Mouse (Mus musculus): ENCODE results near the gene Gpr156. TPM values are rescaled to one million over a fixed set of nuclear protein-coding genes. Genes with fewer than 3 reads are reported as not detected.

Gene Gpr156
- total RNA-seq, 1 experiment = 0.22 TPM

GRCm38 (mm10) chr16:37999762-38000161 is 83.5 kb downstream of the Gpr156 start:
- Histone ChIP-seq H3K27ac (ENCODE audit: insufficient read depth, low read depth, low read length, poor library complexity, severe bottlenecking) (no peak overlapping the region), H3K9me3 (ENCODE audit: control insufficient read depth, insufficient read depth, low read depth, low read length) (no peaks in the 10 kb centered on the region), H3K4me1 (ENCODE audit: control insufficient read depth in 2 of 2, insufficient read depth in 2 of 2, low read length in 2 of 2, poor library complexity in 1 of 2) (peaks cover 6 to 11% of the 10 kb centered on the region in 2 experiments; a peak in 2 of 4 replicates), H3K36me3 (ENCODE audit: control insufficient read depth, insufficient read depth, low read length, poor library complexity, severe bottlenecking) (no peaks in the 10 kb centered on the region), H3K9ac (ENCODE audit: insufficient read depth, low read depth, low read length, poor library complexity, severe bottlenecking) (no peak overlapping the region), H3K4me3 (ENCODE audit: insufficient read depth in 1 of 2, low read depth in 1 of 2, low read length in 2 of 2, poor library complexity in 1 of 2, severe bottlenecking in 1 of 2) (no peak overlapping the region)
- no peak for TF ChIP-seq ZNF384 (IDR thresholded peaks at IDR 0.05; ENCODE audit: low read depth, low read length)
- no peak for TF ChIP-seq MAFK (IDR thresholded peaks at IDR 0.05; ENCODE audit: insufficient read depth, low read depth, low read length)
- TF ChIP-seq ZC3H11A (IDR thresholded peaks at IDR 0.05; ENCODE audit: borderline replicate concordance, low read depth, low read length) = no peak
- no peak for TF ChIP-seq HCFC1 (IDR thresholded peaks at IDR 0.05; ENCODE audit: borderline replicate concordance, insufficient read depth, low read length)
- in situ Hi-C loops (cut with MboI; ENCODE audit: low sequenced_read_pairs in 2 of 2, unreplicated experiment in 2 of 2) = no loop called here
- DNase-seq (ENCODE audit: low read depth, low spot score) = no peak

GRCm38 (mm10) chr16:38000178-38000577 is 83.9 kb downstream of the Gpr156 start:
- in situ Hi-C loops (cut with MboI; ENCODE audit: low sequenced_read_pairs in 2 of 2, unreplicated experiment in 2 of 2) = no loop called here
- Histone ChIP-seq H3K27ac (ENCODE audit: insufficient read depth, low read depth, low read length, poor library complexity, severe bottlenecking) (no peak overlapping the region), H3K36me3 (ENCODE audit: control insufficient read depth, insufficient read depth, low read length, poor library complexity, severe bottlenecking) (no peaks in the 10 kb centered on the region), H3K9me3 (ENCODE audit: control insufficient read depth, insufficient read depth, low read depth, low read length) (no peaks in the 10 kb centered on the region), H3K4me3 (ENCODE audit: insufficient read depth in 1 of 2, low read depth in 1 of 2, low read length in 2 of 2, poor library complexity in 1 of 2, severe bottlenecking in 1 of 2) (no peak overlapping the region), H3K4me1 (ENCODE audit: control insufficient read depth in 2 of 2, insufficient read depth in 2 of 2, low read length in 2 of 2, poor library complexity in 1 of 2) (peaks cover 6 to 10% of the 10 kb centered on the region in 2 experiments; a peak in 2 of 4 replicates), H3K9ac (ENCODE audit: insufficient read depth, low read depth, low read length, poor library complexity, severe bottlenecking) (no peak overlapping the region)
- no peak for DNase-seq (ENCODE audit: low read depth, low spot score)
- TF ChIP-seq ZC3H11A (IDR thresholded peaks at IDR 0.05; ENCODE audit: borderline replicate concordance, low read depth, low read length) = no peak
- TF ChIP-seq MAFK (IDR thresholded peaks at IDR 0.05; ENCODE audit: insufficient read depth, low read depth, low read length) = no peak
- no peak for TF ChIP-seq HCFC1 (IDR thresholded peaks at IDR 0.05; ENCODE audit: borderline replicate concordance, insufficient read depth, low read length)
- no peak for TF ChIP-seq ZNF384 (IDR thresholded peaks at IDR 0.05; ENCODE audit: low read depth, low read length)
- TF ChIP-seq CHD2 (IDR thresholded peaks at IDR 0.05; ENCODE audit: low read depth, low read length) = no peak

GRCm38 (mm10) chr16:38001766-38002165 is 85.5 kb downstream of the Gpr156 start:
- DNase-seq (ENCODE audit: low read depth, low spot score) = no peak
- in situ Hi-C loops (cut with MboI; ENCODE audit: low sequenced_read_pairs in 2 of 2, unreplicated experiment in 2 of 2) = no loop called here
- TF ChIP-seq ZC3H11A (IDR thresholded peaks at IDR 0.05; ENCODE audit: borderline replicate concordance, low read depth, low read length) = no peak
- TF ChIP-seq CHD2 (IDR thresholded peaks at IDR 0.05; ENCODE audit: low read depth, low read length) = no peak
- TF ChIP-seq ZNF384 (IDR thresholded peaks at IDR 0.05; ENCODE audit: low read depth, low read length) = no peak
- H3K4me1 ChIP-seq (ENCODE audit: control insufficient read depth in 2 of 2, insufficient read depth in 2 of 2, low read length in 2 of 2, poor library complexity in 1 of 2) = peaks cover 6 to 10% of the 10 kb centered on the region in 2 experiments; a peak in 2 of 4 replicates
- no peak overlapping the region for H3K4me3 ChIP-seq (ENCODE audit: insufficient read depth in 1 of 2, low read depth in 1 of 2, low read length in 2 of 2, poor library complexity in 1 of 2, severe bottlenecking in 1 of 2)
- H3K9ac ChIP-seq (ENCODE audit: insufficient read depth, low read depth, low read length, poor library complexity, severe bottlenecking) = no peak overlapping the region
- H3K36me3 ChIP-seq (ENCODE audit: control insufficient read depth, insufficient read depth, low read length, poor library complexity, severe bottlenecking) = no peaks in the 10 kb centered on the region
- H3K27ac ChIP-seq (ENCODE audit: insufficient read depth, low read depth, low read length, poor library complexity, severe bottlenecking) = no peak overlapping the region
- H3K9me3 ChIP-seq (ENCODE audit: control insufficient read depth, insufficient read depth, low read depth, low read length) = no peaks in the 10 kb centered on the region

- Histone ChIP-seq H3K9me3 (ENCODE audit: control insufficient read depth, insufficient read depth, low read depth, low read length) (no peaks in the 10 kb centered on the region), H3K36me3 (ENCODE audit: control insufficient read depth, insufficient read depth, low read length, poor library complexity, severe bottlenecking) (no peaks in the 10 kb centered on the region), H3K4me3 (ENCODE audit: insufficient read depth in 1 of 2, low read depth in 1 of 2, low read length in 2 of 2, poor library complexity in 1 of 2, severe bottlenecking in 1 of 2) (no peak overlapping the region), H3K27ac (ENCODE audit: insufficient read depth, low read depth, low read length, poor library complexity, severe bottlenecking) (no peak overlapping the region), H3K9ac (ENCODE audit: insufficient read depth, low read depth, low read length, poor library complexity, severe bottlenecking) (no peak overlapping the region), H3K4me1 (ENCODE audit: control insufficient read depth in 2 of 2, insufficient read depth in 2 of 2, low read length in 2 of 2, poor library complexity in 1 of 2) (peaks cover 6 to 10% of the 10 kb centered on the region in 2 experiments; a peak in 2 of 4 replicates)
- no peak for DNase-seq (ENCODE audit: low read depth, low spot score)
- in situ Hi-C loops (cut with MboI; ENCODE audit: low sequenced_read_pairs in 2 of 2, unreplicated experiment in 2 of 2) = no loop called here
- TF ChIP-seq ZC3H11A (IDR thresholded peaks at IDR 0.05; ENCODE audit: borderline replicate concordance, low read depth, low read length) (no peak), ZNF384 (IDR thresholded peaks at IDR 0.05; ENCODE audit: low read depth, low read length) (no peak), HCFC1 (IDR thresholded peaks at IDR 0.05; ENCODE audit: borderline replicate concordance, insufficient read depth, low read length) (no peak), CHD2 (IDR thresholded peaks at IDR 0.05; ENCODE audit: low read depth, low read length) (no peak), MAFK (IDR thresholded peaks at IDR 0.05; ENCODE audit: insufficient read depth, low read depth, low read length) (no peak)
Measured at GRCm38 (mm10) chr16:38002485-38002884, 86.2 kb downstream of the Gpr156 start.

- no peak for DNase-seq (ENCODE audit: low read depth, low spot score)
- Histone ChIP-seq H3K9me3 (ENCODE audit: control insufficient read depth, insufficient read depth, low read depth, low read length) (no peaks in the 10 kb centered on the region), H3K4me3 (ENCODE audit: insufficient read depth in 1 of 2, low read depth in 1 of 2, low read length in 2 of 2, poor library complexity in 1 of 2, severe bottlenecking in 1 of 2) (no peak overlapping the region), H3K4me1 (ENCODE audit: control insufficient read depth in 2 of 2, insufficient read depth in 2 of 2, low read length in 2 of 2, poor library complexity in 1 of 2) (peaks cover 6 to 7% of the 10 kb centered on the region in 2 experiments; a peak in 2 of 4 replicates), H3K9ac (ENCODE audit: insufficient read depth, low read depth, low read length, poor library complexity, severe bottlenecking) (no peak overlapping the region), H3K27ac (ENCODE audit: insufficient read depth, low read depth, low read length, poor library complexity, severe bottlenecking) (no peak overlapping the region), H3K36me3 (ENCODE audit: control insufficient read depth, insufficient read depth, low read length, poor library complexity, severe bottlenecking) (no peaks in the 10 kb centered on the region)
- in situ Hi-C loops (cut with MboI; ENCODE audit: low sequenced_read_pairs in 2 of 2, unreplicated experiment in 2 of 2) = no loop called here
- no peak for TF ChIP-seq HCFC1 (IDR thresholded peaks at IDR 0.05; ENCODE audit: borderline replicate concordance, insufficient read depth, low read length)
- TF ChIP-seq ZNF384 (IDR thresholded peaks at IDR 0.05; ENCODE audit: low read depth, low read length) = no peak
- no peak for TF ChIP-seq MAFK (IDR thresholded peaks at IDR 0.05; ENCODE audit: insufficient read depth, low read depth, low read length)
- no peak for TF ChIP-seq CHD2 (IDR thresholded peaks at IDR 0.05; ENCODE audit: low read depth, low read length)
- no peak for TF ChIP-seq ZC3H11A (IDR thresholded peaks at IDR 0.05; ENCODE audit: borderline replicate concordance, low read depth, low read length)
Measured at GRCm38 (mm10) chr16:38004486-38005020, 88.3 kb downstream of the Gpr156 start.

Data from ES-E14 (cell line).